Mouse (Mus musculus) embryonic fibroblast, embryonic 13.5 days (primary cell): ENCODE results near the gene Zswim4.

Source experiments
- CTCF ChIP-seq: IDR thresholded peaks from 2 replicates; pipeline ENCODE4 v1.5.1; 2011; ENCODE audit warnings: mild to moderate bottlenecking, control low read depth, low read length, moderate library complexity, borderline replicate concordance; ENCODE audit not compliant: insufficient read depth
- POLR2A ChIP-seq: IDR thresholded peaks from 2 replicates; pipeline ENCODE4 v1.6.1; 2011; ENCODE audit warnings: low read depth, mild to moderate bottlenecking, control low read depth, low read length, moderate library complexity

DNA sequence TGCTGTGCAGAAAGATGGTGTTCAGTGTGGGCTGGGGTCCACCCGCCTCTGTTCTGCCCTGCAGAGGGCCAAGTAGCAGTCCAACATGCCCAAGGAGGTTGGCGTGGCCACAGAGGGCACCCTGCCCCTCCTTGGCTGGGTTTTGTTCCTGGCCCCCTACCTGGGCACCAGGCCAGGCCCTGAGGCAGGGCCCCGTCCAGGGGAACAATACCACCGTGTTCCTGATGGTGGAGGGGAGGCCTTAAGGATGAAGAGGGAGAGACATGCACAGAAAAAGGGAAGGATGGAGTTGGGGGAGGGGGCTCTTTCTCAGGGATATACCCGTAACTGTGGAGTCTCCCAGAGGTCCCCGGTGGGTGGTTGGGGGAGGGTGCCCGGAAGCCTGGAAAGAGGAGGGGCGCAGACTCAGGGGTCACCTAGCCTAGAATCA is 36.7 kb downstream of the Zswim4 start:
- no peak for TF ChIP-seq POLR2A
- no peak for TF ChIP-seq CTCF
